Mouse (Mus musculus) telencephalon, adult 2 months (tissue): ENCODE measurements around the gene Stum.
"Not testable (repeated sequence)": the region's sequence is repeated elsewhere in the genome, so short reads cannot be mapped to it uniquely, and the experiment has no call there.

ENCODE experiments used
- DNase-seq: peaks from one replicate; pipeline ENCODE4 v3.0.0-alpha.2; 2011; ENCODE audit warnings: low read depth, low spot score

The Stum gene

GRCm38 (mm10) chr1:180483399-180484291 lies at the start of gene Stum:
Stum (minus strand) TSS chr1:180483504.
- DNase-seq: peak; percentile 83

GRCm38 (mm10) chr1:180532671-180533070 lies 49.4 kb upstream of the Stum start:
- DNase-seq: no peak

DNA sequence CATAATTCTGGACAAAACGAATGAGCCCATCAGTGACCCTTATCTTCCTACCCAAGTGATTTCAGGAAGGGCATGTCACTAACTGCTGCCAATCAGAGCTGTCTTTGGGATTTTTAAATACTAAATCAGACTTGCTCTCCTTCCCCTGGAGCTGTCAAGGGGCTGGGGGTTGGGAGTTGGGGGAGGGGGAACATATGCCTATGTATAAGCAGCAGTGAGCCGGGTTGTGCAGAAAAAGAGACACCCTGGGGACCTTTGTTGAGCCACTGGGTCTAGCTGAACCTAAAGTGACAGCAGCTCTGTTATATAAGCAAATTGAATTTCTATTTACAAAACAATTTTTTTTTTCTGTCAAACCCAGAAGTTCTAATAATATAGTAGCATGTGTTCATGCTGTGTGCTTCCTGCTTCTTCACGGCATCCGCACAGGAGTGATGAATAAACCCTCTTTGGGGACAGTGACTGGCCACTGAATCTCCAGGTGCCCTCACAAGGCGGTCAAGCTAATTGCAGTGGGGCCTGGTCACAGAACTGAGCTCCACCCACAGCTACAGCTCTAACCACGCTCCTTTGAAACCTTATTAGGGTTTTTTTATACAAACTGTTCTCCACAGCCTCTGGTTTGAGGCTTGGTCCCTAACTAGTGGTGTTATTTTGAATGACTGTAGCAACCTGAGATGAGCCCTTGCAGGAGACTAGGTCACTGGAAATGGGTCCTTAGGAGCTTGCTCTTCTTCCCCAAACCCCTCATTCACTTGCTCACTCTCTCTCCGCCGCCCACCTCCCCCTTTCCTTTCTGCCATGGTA lies 47.4 kb upstream of the Stum start:
- DNase-seq: no peak

DNA sequence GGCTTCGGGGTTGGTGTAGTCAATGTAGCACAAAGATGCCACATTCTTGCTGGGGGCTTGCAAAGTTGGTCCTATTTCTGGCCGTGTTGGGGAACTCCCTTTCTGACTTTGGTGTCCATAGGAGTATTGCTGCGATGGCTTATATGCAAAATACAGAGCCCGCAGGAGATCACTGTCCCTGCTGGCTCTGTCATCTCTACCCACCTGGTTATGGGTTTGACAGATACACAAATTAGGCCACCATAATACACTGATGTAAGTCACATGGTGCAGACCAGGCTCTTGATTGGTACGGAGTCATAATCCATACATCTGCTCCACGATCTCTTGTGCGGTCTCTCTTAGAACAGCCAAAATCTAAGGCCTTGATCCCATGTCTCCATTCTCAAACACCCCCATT lies 46.5 kb upstream of the Stum start:
- DNase-seq: no peak

GRCm38 (mm10) chr1:180525301-180525700 lies 42.0 kb upstream of the Stum start:
- no peak for DNase-seq

GRCm38 (mm10) chr1:180523320-180523719 lies 40.0 kb upstream of the Stum start:
- no peak for DNase-seq

- DNase-seq: peak; percentile 93
Observed at GRCm38 (mm10) chr1:180520190-180520589, 36.9 kb upstream of the Stum start.

DNA sequence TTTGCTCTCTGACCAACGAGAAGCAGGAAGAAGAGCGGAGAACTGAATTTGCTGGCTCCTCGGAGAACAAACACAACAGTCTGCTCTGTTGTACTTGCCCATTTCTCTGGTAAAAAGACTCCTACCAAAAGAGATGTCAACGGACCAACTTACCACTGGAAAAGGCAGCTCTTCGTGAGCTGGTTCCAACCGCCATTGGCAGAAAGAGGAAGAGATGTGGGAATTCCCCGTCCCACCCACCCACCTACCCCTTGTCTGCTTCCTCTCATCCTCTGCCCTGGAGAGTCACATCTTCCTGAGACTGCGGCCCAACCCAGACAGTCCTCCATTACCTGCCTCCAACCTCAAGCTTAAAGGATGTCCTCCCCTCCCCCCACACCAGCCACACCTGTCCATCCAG lies 36.2 kb upstream of the Stum start:
- DNase-seq: no peak

- DNase-seq: not testable (repeated sequence)
Observed at GRCm38 (mm10) chr1:180518899-180519298, 35.6 kb upstream of the Stum start.

DNA sequence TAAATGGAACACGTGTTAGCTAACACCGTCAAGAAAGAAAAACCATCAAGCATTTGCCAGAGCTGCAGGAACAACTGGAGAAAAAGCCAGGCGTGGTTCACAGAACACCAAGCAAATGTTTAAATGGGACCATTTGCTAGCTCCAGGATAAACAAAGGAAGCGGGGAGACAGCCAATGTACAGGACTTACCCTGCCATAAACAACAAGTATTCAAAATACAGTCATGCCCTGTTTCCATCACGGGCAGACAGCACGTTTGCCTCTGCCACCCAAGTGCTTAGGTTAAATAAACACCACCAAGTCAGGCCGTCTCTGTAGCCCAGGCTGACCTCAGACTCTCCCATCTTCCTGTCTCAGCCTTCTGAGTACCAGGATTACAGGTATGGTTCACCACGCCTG lies 35.1 kb upstream of the Stum start:
- DNase-seq: no peak

DNA sequence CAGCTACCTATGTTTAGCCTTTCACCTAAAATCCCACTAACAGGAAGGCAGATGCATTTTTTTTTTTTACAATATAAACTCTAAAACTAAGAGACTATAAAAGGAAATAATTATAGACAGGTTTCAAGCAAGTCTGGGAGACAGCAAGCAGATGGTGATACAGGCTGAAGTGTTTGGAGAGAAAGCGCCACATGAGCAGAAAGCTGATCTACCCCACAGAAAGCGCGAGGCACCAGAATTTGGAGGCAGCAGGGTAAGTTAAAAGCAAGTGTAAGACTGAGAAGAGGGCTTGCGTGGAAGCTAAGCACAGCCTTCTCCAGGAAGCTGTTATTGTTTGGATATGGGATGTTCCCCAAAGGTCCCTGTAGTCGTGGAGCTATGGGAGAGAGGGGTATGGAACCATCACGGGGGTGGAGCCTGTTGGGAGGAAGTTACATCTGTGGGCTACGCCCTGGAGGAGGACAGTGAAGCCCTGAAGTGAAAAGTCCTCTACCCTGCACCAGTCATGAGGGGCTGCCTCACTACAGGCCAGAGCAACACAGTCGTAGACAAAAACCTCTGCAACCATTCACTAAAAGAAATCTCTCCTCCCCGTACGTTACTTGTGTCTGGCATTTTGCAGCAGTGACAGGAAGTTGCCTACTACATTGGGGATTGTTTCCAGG lies 34.2 kb upstream of the Stum start:
- no peak for DNase-seq

DNA sequence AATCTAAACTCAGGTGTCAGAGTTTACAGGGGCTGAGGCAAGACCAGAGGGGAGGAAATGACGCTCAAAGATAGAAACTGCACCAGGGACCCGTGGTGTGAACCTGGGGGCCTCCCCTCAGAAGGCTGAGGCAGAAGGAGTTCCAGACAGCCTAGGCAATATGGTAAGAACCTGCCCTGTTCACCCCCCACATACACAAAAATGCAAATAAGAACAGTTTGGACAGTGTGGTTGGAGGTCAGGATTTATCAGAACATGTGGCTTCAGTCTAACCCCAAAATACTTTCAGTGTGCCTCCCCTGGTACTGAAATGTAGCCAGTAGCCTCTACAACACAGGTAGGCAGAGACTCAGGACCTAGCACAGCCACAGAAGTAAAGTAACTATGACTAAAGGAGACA lies 30.8 kb upstream of the Stum start:
- DNase-seq: no peak

DNA sequence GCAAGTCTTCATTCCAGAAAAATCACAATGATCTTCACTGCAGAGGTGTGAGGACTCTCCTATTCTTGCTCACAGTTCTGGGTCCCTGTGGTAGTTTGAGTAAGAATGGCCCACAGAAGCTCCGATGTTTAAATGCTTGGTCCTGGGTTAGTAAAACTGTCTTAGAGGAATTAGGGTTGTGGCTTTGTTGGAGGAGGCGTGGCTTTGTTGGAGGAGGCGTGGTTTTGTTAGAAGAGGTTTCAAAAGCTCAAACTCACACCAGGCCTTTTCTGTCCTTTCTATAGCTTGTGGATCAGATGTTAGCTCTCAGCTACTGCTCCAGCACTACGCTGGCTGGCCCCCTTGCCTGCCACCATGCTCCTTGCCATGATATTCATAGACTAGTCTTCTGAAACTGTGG lies 27.6 kb upstream of the Stum start:
- no peak for DNase-seq

DNA sequence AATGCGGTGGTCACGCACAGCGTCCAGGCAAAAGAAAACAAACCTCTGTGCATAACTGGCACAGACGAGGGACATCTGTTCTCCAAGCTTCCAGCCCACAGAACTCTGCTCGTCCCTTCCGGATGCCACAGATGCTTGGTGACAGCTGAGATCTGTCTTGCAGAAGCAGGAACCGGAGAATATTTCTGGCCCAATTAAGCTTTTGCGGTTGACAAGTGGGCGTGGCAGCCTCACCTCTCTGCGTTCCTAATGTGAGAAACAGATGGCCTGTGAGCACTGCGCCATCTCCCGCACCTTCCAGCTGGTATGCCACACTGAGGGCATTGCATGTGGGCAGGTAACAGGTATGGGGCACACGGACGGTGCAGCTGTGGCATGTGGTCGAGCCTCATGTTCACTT lies 27.1 kb upstream of the Stum start:
- DNase-seq: peak; percentile 76

DNA sequence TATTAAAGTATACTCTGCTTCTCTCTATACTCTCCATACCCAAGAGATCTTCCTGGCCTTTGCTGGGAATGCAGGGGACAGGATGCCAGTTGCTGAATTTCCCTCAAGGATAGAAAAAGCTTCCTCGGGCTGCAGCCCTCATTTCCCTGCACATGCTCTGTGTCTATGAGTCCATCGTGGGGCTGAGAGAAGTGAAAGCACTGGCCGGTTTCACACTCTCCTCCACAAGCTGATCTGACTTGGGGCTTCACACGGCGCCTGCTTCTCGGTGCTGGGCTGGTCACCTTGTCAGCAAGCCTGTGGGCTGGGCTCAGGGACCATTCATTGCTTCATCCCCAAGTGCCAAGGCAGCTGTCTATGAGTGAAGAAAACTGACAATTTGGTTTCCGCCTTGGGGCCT lies 25.4 kb upstream of the Stum start:
- DNase-seq: no peak

DNA sequence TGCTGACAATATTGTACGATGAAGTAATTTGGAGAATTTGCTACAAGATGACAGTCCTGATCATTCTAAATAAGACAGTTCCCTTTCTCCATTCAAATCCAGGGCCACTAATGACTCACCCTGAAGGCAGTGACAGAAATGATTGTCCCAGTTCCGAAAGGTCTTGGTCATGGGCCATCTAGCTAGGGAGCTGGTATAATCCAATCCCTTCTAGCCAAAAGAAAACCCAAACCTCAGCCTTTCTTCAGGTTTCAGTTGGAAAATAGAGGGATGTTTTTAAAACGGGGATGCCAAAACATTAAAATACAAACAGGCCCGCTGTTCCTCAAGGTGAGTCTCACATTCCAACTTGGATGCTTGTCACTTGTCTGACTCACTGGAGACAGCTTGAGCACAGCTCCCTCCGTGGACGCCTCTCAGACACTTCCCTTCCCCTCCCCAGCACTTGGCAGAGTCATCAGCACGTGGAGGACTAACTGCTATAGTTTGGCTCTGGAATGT lies 24.0 kb upstream of the Stum start:
- peak; percentile 77 for DNase-seq

DNA sequence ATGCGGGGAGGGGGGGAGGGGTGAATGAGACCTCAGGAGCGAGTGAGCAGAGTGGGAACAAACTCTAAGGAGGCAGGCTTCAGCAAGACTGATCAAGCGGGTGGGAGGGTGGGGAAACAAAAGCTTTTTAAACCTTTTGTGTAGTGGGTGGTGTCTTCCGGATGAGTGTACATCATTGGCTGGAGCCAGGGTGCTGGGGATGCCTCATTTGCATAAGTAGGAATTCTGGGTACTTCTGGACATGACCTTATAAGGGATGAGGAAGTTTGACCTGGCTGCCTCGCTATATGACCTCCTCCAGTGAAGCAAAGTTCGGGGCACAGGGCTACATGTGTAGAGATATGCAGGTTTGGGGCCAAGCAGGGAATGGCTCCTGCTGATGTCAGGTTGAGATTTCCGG lies 23.0 kb upstream of the Stum start:
- DNase-seq: no peak

DNA sequence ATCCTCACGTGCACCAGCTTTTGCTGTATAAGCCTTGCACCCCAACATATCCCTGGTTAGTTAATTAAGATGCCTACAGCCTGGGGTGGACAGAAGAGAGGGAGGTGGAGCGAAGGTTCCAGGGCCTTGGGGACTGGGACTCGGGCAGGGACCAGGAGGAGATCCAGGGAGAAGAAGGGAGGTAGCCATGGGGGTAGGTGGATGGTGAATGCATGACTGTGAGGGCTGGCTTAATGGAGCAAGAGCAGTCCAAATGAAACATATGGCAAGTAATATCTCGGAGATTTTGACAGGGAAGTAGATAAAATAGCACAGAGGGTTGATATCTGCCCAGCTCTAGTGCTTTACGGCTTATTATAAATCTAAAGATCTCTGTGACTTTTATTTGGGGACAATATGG lies 21.6 kb upstream of the Stum start:
- DNase-seq: no peak

GRCm38 (mm10) chr1:180503484-180503883 lies 20.2 kb upstream of the Stum start:
- DNase-seq: no peak

GRCm38 (mm10) chr1:180502566-180502965 lies 19.3 kb upstream of the Stum start:
- DNase-seq: no peak

DNA sequence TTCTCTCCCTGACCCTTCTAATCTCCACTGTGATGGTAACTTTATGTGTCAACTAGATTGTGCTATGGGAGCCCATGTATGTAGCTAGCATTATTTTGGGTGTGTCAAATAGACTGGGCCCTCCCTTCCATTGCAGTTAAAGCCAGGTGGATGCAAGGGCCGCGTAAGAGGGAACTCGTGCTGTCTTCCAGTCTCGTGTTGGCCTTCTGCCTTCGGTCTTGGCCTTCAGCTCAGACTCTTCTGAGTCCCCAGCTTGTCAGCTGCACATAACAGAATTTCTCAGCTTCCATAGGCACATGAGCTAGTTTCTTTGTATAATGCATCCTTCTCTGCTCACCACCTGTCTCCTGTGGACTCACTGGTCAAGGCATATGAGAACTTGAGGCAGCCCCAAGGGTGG lies 17.3 kb upstream of the Stum start:
- no peak for DNase-seq

DNA sequence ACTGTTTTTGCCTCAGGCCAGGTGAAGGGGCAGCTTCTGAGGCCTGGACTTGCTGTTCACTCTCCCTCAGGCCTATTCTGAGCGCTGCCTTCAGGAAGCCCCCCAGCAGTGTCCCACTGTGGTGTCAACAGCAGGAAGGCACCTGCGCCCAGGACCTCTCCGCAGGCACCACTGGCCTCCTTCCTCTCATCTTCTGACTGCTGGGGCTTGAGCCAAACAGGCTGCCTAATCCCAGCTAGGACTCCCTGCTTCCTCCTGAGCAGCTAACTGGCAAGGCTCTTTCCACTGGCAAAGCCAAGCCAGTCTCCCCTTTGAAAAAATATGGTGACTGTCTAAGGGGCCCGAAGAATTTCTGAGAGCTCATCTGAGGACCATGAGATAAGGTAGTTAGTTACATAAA lies 16.9 kb upstream of the Stum start:
- no peak for DNase-seq
